Mouse (Mus musculus): Measurements from ENCODE around the gene Gna14.

DNA sequence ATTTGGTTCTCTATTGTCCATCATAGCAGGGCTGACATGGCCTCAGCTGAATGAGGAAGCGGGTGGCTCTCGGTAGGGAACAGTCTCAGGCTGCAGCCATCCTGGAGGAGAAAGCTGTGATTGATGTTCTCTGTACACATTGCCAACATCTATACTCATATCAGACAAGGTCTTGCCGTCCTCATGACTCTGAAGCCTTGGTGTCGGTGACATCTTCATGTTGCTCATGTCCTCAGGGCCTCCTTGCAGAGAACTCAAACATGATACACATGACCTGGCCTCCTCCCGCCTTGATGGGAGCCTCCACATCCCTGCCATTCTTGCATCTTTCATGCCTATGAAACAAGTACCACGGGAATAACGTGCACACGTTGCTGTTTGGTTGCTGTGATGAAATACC is 144.9 kb downstream of the Gna14 start:
- TF ChIP-seq POLR2A (IDR thresholded peaks at IDR 0.05; ENCODE audit: control insufficient read depth, extremely low read depth, insufficient read depth, low read length, poor library complexity) (no peak), CTCF (IDR thresholded peaks at IDR 0.05; ENCODE audit: borderline replicate concordance, control insufficient read depth, extremely low read depth, insufficient read depth, low read length, poor library complexity) (no peak)
